Mouse (Mus musculus) ovary, postnatal 14 days (tissue): ENCODE data around the gene Toporsl.

Experiments
- DNase-seq: peaks from one replicate; pipeline ENCODE4 v3.0.0; 2022; ENCODE audit warnings: low spot score

Gene Toporsl

GRCm38 (mm10) chr4:52595927-52596326 is at the start of gene Toporsl:
Toporsl (plus strand) TSS chr4:52596274.
- DNase-seq: no peak

- no peak for DNase-seq
These were observed 38.4 kb upstream of the Toporsl start for GRCm38 (mm10) chr4:52557672-52558071.

GRCm38 (mm10) chr4:52558080-52558479 is 38.0 kb upstream of the Toporsl start:
- DNase-seq: no peak

- DNase-seq: no peak
These were observed 32.2 kb upstream of the Toporsl start for GRCm38 (mm10) chr4:52563859-52564258.

- no peak for DNase-seq
These were observed 9.8 kb upstream of the Toporsl start for GRCm38 (mm10) chr4:52586194-52586734.

- no peak for DNase-seq
These were observed 2.2 kb upstream of the Toporsl start for GRCm38 (mm10) chr4:52593821-52594356.

- DNase-seq: no peak
These were observed 1.4 kb upstream of the Toporsl start for GRCm38 (mm10) chr4:52594632-52595031.

- no peak for DNase-seq
These were observed 2.3 kb downstream of the Toporsl start for GRCm38 (mm10) chr4:52598180-52598881.

GRCm38 (mm10) chr4:52606923-52607322 is 10.8 kb downstream of the Toporsl start:
- no peak for DNase-seq

- DNase-seq: no peak
These were observed 38.9 kb downstream of the Toporsl start for GRCm38 (mm10) chr4:52634986-52635385.

GRCm38 (mm10) chr4:52647791-52648190 is 51.7 kb downstream of the Toporsl start:
- DNase-seq: no peak

GRCm38 (mm10) chr4:52659701-52660100 is 63.6 kb downstream of the Toporsl start:
- no peak for DNase-seq

- DNase-seq: no peak
These were observed 64.6 kb downstream of the Toporsl start for GRCm38 (mm10) chr4:52660701-52661117.

- DNase-seq: no peak
These were observed 65.2 kb downstream of the Toporsl start for GRCm38 (mm10) chr4:52661311-52661710.
